Mouse (Mus musculus) megakaryocyte progenitor cell, adult 5-6 weeks (primary cell): Measurements from ENCODE around the gene Dio3. TPM values are rescaled to one million over a fixed set of nuclear protein-coding genes. Genes with fewer than 3 reads are reported as not detected.
A peak's percentile ranks its signal among the peaks of the same experiment; 100 is the strongest.

Source experiments
- ATAC-seq: replicated peaks from 2 replicates; pipeline ENCODE4 v1.8.0; 2016; ENCODE audit warnings: mild to moderate bottlenecking, moderate TSS enrichment, inconsistent platforms; ENCODE audit not compliant: poor library complexity
- total RNA-seq, 2 experiments: library from RNA; stranded (forward) in 1 of 2; stranded (reverse) in 1 of 2; fragments of 157-497, 149-512 nt in 1 of 2; fragments of 200-1000 nt in 1 of 2; gene quantifications; 2 replicates each; pipeline versions ENCODE4 v1.2.3 to v1.2.4; 2015 to 2017

Gene Dio3
- not detected in 2 replicates for total RNA-seq (2015)
- not detected in 2 replicates for total RNA-seq (2017)

DNA sequence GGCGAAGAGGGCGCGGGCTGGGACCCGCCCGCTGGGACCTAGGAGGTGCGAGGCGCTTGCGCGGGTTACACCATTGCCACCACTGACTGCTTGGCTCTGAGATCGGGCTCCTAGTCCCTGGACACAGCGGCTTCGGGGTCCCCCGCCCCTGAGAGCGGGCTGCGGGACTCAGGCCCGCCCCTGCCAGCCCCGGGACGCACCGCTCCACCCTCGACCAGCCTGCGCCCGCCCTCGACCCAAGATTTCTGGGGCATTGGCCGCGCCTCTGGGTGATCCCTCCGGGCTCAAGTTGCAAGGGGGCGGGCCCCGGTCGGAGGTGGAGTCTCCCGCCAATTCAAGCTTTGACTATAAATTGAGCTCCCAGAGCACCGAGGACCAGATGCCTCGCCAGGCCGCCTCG, at the start of gene Dio3:
Gene Dio3 (plus strand): TSS at position 216 of the 400 bp plus-strand sequence.
- no peak for ATAC-seq

DNA sequence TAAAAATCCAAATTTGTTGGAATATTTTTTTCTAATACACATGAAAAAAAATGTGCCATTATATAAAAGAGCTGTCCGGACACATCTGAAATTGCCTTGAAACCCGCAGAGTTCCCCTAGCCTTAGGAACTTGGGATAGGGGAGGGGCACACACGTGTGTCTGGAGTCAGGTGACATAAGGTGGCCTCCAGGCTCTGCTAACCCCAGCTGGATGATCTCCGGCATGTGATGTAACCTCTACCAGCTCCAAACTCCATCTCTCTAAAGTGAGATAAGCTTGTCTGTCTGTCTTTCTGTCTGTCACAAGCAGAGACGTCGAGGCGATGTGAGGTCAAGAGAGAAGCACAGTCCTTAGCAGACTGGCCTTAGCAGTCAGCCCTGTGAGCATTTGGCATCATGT, 48.6 kb upstream of the Dio3 start:
- no peak for ATAC-seq

DNA sequence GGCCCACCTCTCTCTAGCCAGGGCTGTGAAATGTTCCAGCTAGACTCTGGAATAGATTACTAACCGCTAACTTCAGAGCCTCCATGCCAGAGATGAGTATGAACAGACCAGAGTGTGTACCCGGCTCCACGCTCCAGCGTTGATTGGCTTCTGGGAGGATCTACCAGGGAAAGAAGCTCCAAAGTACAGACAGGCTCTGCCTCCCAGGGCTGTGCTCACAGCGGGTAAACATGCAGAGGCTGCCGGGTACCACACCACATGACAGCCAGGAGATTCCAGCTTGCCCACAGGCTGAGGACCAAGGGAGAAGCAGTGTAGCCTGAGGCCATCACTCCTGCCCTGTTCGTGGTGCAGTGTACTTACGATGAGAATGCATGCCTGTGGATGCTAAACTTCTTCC, 48.1 kb upstream of the Dio3 start:
- no peak for ATAC-seq

DNA sequence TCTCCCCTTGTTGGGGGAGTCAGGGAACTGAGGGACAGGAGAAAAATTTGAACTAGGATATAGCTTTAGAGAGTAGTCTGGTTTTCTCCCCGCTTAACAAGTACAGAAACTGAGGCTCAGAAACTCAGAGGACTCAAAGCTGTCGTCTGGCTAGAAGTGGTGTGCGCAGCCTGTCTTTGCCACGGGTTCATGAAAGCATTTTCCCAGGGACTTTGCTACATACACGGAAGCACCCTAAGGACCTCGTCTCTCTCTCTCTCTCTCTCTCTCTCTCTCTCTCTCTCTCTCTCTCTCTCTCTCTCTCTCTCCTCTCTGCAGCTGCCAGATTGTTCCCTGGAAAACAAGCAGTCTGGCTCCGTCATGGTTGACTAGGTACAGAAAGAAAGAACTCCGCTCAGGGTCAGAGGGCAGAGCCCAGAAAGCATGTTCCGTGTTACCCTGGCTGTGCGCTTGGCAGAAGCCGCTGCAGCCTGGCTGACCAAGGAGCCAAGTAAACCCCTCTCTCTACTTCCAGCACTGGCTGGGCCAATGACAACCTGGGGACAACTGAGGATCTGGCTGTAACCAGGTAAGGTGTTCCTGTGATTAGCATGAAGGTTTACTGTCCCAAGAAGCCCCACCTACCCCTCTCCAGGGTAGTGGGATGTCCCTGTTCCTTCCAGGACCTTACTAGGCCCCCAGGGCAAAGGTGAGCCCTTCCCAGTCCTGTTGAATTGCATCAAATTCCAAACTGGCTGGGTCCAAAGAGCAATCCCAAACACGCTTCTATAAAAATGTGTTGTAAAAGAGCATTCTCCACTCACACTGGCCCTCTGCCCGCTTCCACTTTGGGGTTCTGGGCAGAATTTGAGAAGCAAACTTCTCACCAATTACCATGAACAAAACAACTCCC, 46.9 kb upstream of the Dio3 start:
- no peak for ATAC-seq

DNA sequence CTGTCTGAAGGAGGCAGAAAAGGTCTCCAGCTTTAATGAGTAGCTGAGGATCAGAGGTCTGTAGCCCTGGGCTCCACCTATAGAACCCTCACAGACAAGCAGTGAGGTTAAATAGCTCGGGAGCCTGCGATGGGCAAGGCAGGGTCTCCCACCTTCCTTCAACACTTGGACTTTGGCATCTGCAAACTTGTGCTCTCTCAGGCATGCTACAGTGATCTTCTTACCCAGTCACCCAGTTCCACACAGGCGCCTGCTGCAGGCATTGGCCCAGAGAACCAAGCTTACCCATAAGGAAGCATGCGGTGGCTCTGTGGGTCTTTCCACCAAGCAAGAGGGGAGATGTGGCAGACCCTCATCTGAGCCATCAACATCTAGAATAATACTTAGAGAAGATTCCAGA, 43.0 kb upstream of the Dio3 start:
- ATAC-seq = no peak

DNA sequence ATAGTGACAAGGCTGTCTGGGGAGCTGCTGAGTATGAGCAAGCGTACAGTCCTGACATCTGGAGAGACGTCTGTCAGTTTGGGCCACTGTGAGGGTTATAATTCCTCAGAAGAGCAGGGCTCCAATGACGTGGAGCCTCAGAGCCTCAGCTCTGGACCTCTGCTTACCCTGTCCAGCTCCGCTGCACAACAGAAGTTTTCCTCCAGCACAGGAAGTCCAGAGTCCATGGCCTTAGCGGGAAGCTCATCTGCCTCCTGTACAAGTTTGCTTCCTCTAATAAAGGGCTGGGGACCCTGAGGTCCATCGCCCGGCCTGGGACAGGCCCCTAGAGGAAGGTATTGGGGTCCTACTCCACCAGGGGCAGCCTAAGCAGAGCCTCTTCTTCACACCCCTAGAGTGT, 41.8 kb upstream of the Dio3 start:
- ATAC-seq = no peak

DNA sequence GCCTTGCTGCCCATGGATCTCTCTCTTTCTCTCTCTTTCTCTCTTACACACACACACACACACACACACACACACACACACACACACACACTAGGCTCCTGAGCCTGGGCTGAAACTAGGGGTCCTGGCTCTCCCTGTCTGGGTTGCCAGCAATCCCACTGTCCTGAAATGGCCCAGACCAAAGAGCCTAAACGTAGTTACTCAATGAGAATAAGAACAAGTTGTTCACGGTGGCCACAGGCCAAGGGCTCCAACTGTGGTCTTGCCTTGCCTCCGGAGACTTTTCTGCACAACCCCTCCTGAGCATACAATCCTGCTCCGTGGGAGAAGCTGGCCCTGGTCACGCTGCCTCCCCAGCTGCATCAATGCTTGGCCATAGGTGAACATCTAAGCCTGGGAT, 39.5 kb upstream of the Dio3 start:
- ATAC-seq = no peak

DNA sequence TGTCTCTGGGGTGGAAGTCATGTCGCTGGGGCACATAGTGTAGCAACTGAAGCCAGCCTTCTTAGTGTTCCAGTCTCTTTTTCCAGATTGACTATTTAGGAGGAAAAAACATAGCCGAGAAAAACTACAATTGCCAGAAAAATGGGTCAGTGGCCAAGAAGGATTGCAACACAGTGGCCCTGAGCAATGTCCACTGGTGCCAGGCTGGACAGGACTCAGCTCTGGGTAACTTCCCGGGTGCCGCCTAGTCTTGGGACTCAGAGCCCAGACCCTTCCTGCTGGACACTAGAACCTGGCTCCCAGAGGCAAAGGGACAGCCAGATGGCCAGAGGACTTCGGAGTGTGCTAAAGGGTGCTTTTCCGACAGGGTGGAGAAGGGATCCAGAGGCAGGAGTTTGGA, 34.3 kb upstream of the Dio3 start:
- no peak for ATAC-seq

DNA sequence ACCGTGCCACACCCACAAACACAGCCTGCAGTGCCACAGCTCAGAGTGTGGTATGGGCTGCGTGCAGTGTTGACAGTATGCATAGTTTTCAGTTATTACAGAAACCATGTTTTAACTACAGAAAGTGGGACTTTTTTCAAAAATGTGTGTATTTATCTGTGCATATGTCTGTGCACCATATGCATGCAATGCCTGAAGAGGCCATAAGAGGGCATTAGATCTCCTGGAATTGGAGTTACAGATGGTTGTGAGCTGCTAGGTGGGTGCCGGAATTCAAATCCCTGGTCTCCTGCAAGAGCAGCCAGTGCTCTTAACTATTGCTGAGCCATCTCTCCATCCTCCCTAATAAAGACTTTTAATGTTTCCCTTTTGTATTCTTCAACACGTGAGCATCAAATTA, 33.4 kb upstream of the Dio3 start:
- no peak for ATAC-seq

DNA sequence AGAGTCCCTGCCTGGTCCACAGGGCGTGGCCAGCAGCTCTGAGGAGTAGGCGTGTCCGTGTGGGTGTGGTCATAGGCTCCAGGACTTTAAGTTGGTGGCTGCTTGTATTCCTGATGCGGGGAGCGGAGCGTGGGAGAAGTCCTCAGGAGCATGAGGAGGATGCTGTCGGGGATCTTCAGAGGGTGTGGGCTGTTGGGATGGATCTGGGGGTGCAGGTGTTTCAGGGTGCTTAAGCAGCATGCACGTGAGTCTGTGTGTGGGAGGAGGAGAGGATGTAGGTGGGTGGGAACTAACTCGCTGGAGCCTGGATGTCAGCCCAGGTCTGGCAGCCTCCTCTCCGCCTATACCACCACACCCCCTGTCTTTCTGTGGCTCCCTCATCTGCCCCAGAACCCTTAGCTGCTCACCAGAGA, 26.7 kb upstream of the Dio3 start:
- no peak for ATAC-seq

DNA sequence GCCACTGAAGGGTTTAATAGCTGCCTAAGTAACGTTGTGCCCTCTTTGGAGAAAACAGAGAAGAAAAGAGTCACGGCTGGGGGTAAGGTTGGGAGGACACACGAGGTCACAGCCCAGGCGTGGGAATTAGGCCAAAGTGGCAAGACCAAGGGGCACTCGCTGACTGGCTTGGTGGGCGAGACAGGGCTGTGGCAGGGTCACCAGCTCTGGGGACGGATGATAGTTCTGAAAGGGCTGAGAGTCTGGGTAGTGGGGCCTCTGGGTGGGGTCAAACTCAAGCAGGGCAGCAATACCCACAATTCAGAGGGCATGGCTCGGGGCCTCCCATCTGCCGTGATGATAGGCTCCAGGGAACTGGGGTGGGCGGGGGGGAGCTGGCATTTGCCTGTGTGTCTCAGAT, 23.1 kb upstream of the Dio3 start:
- ATAC-seq = no peak

DNA sequence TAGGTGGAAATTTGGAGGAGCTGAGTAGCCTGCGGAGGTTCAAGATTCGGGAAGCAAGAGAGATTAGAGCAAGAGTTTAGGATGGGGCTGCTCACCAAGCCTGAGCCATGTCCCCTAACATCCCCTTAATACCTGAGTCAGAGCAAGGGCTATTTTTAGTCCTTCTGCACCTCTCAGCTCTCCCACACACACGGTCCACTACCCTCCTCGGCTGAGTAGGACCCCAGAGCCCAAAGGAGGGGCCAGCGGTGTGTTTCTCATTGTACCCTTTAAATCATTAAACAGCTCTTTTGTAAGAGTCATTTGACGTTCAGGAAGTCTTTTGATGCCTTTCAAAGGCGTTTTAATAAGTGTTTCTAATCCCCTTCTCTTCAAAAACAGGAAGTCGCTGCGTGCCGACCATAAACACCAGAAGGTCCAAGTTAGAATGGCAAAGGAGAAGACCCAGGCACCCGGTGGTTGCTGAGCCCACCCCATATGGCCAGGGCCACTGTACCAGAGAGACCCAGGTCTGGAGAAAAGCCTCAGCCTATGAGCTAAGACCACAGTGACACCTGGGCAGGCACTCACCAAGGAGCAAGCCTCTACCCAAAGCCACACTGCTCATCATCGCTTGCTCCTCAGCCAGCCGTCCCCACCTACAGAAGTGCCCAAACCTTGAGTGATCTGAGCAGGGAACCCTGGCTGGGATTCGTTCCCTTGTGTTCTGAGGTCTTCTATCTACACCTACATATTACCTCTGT, 22.2 kb upstream of the Dio3 start:
- no peak for ATAC-seq

DNA sequence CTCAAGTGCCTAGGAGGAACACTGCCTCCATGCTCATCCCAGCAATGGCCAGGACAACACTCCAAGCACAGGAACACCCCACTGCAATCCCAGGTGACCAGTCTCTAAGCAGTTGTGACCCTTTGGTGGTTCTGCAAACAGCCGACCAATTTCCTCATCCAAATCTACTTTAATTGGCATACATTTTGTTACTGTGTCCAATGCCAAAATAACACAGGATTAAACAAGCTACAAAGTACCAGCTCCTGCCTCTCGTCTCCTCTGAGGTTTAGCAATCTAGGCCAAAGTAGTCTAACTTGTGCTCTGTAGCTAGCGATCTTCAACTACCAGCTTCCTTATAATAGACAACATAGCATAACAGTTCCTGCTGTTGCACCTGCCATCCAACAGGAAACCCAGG, 10.6 kb upstream of the Dio3 start:
- ATAC-seq = no peak

DNA sequence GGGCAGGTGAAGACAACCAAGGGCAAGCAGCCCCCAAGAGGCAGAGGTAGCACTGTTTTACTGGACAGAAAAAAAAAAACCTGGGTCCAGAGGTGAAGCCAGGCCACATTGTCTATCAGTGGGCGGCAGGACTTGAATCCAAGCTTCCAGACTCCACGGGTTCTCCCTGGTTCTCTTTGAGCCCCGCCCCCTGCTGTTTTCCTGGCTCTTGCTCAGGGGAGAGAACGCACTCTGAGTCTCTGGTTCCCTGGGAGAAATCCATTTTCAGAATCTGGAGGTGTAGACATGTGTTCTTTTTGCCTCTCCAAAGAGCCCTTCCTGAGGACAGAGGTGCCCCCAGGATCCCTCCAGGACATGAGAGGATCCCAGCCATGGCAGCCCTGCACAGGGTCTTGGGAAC, 9.2 kb upstream of the Dio3 start:
- no peak for ATAC-seq

DNA sequence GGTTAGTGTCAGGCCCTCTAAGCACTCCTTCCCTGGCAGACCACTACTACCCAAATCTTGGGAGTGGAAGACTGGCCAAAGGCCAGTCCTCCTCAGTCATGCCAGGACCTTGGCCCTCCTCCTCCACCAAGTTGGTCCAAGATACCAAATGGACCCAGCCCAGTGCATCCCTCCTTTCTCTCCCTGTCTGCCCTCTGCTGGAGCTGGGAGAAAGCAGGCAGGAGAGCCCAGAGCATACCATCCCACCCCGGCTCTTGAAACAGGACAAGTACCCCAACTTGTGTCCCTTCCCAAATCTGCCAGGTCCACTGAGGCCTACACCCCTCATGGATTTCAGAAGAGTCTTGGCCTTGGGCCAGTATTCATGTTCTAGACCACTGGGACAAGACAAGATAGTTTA, 2.8 kb upstream of the Dio3 start:
- no peak for ATAC-seq

DNA sequence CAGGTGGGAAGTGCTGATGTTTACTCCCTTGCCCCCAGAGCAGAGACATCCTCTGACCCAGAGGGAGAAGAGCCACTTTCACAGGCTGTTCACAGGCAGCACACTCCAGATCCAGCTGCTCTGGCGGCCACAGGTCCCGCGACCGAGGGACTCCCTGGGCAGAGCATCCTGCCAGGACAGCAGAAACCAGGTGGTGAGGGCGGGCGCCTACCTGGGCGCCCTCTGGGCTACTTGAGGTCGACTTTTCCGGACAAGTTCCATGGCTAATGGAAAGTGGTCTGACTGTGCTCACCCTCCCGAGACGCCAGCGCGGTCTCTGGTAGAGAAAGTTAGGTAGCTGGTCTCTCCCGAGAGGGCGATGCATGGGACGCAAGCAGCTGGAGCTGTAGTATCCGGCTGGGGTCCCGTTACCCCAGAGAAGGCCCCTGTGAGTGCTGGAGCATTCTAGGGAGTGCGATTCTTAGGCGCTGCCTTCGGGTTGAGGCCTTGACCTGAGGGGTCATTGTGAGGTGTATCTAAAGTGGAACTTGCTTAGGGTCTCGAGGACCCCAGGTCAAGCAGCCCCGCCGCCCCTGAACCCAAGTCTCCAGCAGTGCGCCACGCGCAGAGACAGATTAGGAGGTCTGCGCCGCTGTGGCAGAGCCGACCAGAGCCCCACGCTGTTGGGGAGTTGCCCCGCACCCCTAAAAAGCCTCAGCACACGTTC, 1.5 kb upstream of the Dio3 start:
- no peak for ATAC-seq

DNA sequence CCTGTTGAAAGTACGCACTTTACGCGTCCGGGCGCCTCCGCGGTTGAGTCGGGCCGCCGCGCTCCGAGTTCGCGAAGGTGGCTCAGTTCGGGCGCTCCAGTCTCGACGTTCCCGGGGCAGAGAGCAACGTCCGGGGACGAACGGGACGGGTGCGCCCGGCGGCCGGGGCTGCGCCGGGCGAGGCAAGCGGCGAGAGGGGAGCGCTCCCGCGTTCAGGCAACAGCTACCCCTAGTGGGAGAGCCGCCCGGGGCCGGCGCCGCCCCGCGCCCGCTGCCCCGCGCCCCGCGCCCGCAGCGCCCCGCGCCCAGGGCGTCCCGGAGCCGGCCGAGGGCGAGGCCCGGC, 932 bp upstream of the Dio3 start:
- peak; percentile 31; the same call in 1 of the 2 replicates for ATAC-seq

DNA sequence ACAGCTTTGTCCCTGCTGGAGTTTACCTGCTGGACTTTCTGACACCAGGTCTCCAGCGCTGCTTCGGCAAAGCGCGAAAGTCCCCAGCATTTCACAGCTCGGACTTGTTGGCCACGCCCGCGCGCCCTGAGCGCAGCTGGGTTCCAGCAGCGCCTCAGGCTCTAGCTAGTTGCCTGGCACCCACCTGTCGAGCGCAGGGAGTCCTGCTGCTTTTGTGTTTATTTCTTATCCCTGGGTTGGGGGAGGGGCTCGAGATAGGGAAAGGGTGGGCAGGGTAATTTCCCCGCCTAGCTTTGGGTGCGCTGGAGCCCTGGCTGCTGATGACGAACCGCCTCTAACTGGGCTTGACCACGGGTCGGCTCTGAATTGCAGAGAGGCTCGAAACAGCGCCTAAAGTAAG, 1.5 kb downstream of the Dio3 start:
- no peak for ATAC-seq

DNA sequence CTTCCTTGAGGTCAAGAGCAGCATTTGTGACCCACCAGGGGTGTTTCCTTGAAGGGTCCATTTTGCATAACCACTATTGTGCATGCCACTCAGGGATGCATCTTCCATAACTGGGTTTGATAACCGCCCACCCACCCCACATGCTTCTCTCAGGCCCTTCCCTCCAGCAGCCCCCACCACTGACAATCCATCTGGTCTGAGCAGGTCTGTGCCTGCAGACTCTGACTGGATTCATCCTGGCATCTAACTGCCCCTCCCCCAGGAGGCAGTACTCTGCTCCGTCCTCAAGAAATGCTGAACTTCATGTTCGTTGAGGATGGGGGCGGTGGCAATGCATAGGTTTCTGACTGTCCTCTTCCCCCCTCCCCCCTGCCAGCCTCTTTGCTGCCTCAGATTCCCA, 4.9 kb downstream of the Dio3 start:
- ATAC-seq = no peak

DNA sequence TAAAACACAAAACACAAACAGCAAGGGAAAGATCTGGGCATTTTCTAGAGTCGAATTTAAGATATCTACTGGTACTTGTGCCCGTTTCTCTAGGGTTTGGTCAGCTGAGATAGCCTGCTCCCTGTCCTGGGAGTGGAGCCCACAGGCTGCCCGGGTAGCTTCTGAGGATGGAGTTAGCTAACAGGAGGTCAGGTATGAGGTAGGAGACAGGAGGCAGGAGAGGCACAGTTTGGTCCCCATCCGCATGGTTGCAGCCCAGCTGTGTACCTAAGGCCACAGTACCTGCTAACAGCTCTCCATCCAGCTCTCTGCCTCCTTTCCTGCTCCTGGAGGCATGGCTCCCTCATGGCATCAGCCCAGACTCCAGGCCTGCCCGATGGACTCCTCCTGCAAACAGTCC, 13.9 kb downstream of the Dio3 start:
- no peak for ATAC-seq

DNA sequence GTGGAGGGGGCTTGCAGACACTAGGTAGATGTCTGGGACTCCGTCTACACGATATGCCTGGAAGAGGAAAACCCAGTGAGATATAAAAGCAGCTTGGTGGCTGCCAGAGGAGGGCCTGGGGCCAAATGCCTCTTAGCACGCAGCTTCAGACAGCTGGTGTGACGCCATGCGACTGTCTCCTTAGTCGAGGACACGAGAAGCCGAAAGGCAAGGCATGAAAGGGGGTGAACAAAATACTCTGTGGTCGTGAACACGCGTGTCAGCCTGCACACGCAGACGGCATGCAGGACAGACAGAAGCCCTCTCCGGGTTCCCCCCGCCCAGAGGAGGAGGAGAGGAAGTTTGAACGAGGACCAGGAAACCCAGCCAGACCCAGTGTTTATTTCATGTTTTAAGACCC, 16.0 kb downstream of the Dio3 start:
- ATAC-seq = no peak

DNA sequence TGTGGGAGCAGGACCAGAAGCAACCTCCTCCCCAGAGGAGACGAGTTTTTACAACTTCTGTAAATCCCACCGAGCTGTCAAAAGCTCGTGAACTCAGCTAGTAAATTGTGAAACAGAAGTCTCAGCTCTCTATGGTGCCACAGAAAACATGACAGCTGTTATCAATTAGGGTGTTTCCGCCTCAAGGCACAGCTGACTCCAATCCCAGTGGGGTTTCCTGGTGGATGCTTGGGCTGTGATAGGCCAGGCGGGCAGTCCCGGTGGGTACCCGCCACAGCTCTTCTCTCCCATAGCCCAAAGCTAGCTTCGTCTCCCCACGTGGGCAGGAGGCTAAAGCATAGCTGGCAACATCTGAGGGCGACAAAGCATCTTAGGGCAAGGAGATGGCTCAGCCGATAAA, 19.8 kb downstream of the Dio3 start:
- no peak for ATAC-seq
